Mouse (Mus musculus) ovary, postnatal 14 days (tissue): ENCODE results near the gene AI593442.
A peak's percentile ranks its signal among the peaks of the same experiment; 100 is the strongest.

ENCODE experiments used
- DNase-seq: peaks from one replicate; pipeline ENCODE4 v3.0.0; 2022; ENCODE audit warnings: low spot score

Gene AI593442

DNA sequence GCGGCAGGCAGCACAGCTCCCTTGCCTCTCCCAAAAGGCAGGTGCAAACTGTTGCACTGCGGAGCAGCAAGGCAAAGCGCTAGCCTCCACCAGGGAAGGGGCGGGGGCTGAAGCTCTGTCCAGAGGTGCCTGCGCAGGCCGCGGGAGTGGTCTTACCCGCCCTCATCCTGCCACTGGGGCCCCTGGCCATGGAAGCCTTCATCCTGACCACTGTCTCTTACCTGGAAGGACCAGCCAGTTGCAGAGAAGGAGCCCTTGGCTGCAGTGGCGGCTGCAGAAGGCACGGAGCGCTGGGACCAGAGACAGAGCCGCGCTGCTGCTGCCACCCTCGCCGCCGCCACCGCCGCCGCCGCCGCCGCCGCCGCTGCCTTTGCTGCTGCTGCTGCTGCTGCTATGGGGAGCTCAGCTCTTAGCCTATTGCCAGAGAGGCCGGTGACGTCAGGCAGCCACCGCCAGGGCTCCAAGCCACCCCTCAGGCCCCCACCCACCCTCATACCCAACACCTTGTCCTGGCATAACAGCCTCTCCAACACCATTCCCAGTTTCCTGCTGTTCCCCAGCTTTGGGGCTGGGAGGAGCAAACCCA, at the start of gene AI593442:
Gene AI593442 (minus strand): TSS at position 419 of the 586 bp plus-strand sequence.
- no peak for DNase-seq

DNA sequence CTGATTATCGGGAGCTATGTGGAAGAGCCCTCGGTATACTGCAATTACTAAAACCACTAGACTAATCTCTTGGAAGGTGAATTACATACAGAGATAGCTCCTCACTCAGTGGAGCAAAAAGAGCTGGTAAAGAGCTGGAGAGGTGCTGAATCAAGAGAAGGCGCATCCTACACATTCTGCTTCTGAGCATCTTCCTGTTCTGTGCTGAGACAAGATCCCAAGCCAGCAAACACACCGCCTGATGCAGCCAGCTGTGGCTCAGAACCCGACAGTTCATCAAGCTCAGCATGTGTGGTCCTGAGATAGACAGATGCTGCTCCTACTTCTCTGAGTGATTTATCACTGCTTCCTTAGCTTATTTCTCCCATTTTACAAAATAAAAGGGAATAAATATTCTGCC, 49.2 kb upstream of the AI593442 start:
- no peak for DNase-seq

DNA sequence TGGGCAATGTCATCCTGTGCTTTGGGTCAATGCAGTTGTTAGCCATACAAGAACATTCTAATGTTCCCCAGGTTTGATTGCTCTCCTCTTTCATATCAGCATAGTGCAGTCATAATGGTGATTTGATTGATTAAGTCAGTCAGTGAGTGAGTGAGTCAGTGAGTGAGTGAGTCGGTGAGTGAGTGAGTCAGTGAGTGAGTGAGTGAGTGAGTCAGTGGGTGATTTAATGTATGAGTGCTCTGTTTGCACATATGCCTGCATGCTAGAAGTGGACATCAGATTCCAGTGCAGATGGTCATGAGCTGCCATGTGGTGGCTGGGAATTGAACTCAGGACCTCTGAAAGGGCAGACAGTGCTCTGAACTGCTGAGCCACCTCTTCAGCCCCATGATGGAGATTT, 43.0 kb upstream of the AI593442 start:
- DNase-seq: no peak

DNA sequence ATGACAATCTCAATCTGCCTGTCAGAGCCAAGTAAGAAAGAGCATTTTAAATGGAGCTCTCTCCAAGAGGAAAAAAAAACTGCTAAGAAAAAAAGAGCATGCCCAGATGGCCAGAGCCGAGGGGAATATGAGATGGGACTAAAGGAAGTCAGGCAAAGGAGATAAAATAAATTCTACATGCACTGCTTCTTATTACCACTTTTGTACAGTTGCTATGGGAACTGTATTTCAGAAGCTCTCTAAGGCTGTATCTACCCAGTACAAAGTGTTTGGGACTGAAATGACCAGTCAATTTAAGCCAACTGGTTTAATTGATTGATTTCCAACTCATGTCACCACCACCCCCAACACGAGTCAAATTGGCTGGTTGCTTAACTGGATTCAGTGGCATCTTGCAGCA, 40.0 kb upstream of the AI593442 start:
- no peak for DNase-seq

DNA sequence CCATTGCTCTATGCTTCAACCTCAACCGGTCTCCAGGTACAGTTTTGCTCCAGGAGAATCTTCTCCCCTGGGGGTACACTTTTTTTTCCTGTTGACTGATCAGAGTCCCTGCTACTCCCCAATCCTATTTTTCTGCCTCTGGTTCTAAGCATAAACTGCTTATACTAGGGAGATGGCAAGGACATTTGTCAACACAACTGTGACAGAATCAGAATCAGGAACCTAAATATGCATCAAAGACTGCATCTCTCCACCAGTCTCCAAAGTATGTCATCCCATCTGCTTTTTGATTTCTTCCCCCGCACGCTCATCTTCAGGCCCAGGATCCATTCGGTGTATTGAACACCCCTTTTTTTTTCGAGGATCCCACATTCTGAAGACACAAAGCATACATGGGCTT, 456 bp upstream of the AI593442 start:
- DNase-seq: no peak

DNA sequence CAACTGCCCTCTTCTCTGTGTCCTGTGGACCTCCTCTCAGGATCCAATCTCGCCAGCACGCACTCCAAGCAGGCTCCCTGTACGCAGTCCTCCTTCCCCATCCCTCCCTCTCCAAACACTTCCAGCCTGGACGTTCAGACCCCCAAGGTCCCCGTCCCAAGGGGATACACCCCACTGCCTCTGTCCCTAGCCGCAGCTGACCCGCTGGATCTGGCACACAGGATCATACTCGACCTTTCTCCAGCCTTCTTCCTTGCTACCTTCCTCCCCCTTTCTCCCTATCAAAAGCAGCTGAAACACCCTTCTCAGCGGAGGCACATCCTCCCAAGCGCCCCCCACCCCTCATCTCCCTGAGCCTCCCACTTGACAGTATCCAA, 753 bp downstream of the AI593442 start:
- no peak for DNase-seq

DNA sequence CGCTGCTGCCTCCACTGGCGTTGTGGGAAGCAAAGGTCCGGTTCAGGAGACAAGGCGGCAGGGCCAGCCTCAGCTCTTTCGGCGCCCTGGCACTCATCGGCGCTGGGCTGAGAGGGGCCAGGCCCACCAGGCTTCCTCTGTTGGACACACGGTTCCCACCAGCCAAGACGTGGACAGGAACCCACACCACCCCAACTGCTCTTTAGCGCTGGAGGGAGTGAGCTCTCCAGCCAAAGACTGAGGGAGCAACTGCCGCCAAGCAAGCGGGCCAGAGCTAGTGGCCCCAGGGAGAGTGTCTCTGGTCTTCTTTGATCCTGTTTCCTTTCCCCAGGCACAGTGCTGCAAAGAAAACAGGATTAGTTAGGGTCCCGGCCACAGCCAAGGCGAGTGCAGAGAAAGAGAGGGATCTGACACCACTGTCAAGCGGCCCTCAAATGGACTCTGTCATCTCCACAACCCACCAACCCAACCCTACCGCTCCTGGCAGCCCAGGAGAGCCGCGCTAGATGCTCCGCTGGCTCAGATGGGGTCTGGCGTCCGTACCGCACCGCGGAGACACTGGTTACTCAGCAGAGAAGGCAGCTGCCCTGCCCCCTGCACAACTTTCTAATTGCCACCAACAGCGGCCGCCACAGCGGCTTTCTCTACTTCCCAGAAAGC, 1.3 kb downstream of the AI593442 start:
- no peak for DNase-seq

DNA sequence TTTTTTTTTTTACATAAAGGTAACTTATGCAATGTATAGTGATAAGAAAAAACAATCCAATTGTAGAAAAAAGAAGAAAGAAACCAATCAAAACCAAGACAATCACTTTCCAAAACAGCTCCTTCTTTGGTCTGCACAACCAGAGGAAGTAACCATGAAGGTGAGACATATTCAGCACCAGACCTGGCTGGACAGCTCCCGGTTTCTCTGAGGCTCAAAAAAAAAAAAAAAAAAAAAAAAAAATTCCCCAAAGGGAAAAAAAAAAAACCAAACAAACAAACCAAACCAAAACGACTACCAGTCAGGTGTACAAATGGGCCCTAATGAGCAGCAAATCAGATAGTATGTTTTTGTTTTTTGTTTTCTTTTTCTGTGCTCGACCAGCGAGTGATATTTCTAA, 3.0 kb downstream of the AI593442 start:
- peak; percentile 20 for DNase-seq

DNA sequence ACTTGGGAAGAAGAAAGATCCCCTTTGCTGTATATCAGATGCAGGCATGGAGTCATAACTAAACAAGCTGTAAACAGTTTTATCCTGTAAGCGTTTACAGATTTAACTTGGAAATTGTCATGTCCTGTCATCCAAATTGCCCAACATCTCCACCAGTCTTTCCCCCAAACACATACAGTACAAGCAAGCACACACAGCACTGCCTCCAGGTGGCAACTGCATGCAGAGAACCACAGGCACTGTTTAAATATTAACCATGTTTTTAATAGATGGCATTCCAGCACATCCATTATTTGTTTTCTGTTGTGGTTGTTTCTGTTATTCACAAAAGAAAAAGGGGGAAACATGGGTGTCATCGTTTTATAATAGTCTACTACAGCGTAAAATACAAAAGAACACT, 3.6 kb downstream of the AI593442 start:
- no peak for DNase-seq

DNA sequence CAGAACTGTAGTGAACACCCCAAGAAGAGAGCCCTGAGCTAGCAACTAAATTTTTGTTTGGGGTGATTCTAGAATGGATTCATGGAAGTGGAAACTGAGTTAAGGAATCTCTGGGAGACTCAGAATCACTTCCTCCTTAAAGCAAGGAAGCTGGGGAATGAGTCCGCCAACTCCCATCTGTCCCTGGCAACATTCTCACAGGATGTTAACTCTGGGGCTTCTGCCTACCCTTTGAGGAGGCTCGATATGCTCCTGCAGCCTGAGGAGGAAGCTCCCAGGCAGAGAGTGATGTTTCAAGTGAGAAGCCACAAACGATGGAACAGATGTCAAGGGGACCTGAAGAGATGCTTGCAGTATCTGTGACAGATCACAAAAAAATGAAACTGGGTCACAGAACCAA, 18.2 kb downstream of the AI593442 start:
- no peak for DNase-seq

DNA sequence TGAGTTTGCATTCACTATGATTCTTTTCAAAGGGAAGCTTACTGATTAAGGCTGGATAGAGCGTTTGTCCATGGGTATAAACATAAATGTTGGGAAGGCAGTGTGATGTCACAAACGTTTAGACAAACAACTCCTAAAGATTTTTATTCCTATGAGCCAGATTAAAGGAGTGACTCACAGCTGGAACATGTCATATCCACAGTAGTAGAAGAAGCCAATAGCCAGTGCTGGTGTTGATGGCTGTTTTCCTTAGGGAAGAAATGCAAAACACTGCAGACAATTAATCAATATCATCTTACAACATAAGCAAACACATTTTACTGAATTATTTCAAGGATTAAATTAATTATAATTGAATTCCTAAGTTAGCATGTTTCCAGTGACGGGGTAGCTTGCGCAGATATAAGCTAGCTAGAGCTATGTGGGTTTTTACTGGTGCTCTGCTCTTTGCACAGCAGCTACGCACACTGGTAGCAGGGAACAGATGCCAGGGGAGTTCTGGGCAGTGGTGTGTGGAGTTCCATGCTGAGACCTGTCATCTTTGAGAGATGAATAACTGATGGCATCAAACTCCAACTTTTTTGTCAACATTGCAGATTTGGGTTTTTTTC, 29.1 kb downstream of the AI593442 start:
- DNase-seq: no peak

DNA sequence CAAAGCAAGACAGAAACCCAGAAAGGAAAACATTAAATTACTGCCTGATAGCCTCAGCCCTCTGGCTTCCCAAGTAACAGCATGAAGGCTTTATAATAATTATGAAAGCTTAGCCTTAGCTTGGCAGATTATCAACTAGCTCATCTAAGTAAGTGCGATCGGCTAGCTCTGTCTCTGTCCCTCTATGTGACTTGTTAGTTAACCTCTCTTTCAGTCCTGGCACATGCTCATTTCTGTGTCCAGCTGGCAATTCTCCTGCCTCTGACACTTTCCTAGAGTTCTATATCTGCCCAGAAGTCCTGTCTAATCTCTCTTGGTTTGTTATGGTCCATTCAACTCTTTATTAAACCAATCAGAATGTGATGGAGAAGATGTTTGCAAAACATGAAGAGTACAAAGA, 34.3 kb downstream of the AI593442 start:
- no peak for DNase-seq

DNA sequence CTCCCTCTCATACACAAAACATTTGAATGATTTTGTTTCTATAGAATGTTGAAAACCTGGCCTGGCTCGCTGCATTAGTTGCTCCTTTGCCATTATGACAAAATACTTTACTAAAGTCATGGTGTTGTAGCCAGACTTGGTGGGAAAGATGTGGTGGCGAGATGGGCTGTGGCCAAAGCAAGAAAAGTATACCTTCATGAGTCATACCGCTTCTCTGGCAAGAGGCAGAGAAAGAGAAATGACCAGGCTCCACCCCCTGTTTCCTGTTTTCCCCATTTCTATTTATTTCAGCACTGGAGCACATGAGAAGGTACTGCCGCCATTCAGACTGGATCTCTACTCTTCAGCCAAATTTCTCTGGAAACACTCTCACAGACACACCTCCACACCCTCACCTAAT, 35.0 kb downstream of the AI593442 start:
- no peak for DNase-seq

DNA sequence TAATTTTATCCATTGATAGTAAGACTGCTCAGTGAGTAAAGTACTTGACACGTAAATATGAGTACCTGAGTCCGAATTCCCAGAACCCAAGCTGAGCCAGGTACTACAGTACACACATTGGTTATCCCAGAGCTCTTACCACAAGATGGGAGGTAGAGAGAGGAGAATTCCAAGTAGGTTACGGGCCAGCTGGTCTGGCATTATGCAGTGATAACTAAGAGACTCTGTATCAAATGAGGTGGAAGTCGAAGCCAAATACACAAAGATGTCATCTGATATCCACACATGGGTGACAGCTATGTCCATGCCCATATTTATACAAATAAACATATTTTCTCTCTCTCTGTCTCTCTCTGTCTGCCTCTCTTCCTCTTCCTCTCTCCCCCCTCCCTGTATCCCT, 35.4 kb downstream of the AI593442 start:
- no peak for DNase-seq

DNA sequence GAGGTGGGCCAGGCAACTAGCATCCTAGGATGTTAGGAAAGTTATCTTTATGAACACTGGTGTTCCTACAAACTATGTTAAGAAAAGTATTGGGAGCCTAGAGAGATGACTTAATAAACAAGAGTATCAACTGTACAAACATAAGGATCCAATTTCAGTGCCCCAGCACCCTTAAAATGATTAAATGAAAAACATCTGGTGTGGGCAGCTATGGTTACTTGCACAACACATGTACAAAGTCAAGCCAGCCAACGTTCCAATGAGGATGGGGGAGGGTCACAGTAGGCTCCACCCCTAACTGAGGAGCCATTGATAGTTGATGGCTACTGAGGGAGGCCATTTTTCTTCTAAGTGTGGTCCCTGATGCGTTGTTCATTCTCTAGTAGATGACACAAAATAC, 43.6 kb downstream of the AI593442 start:
- no peak for DNase-seq

DNA sequence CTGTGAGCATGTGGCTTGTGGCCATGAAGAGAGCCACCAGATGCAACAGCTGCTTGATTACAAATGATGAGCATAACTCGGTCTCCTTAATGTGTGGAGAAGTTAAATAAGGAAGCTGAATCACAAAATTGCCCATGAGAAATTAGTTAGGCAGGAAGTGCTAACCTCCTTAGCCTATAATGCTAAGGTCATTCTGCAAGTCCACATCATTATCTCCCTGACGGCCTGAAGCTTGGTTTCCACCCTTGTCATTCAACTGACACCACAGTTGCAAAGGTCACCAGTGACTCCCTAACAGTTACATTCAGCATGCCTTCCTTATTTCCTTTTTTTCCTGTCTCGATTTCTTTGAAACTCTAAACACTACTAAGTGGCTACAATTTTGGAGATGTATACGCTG, 55.7 kb downstream of the AI593442 start:
- no peak for DNase-seq
